Mouse (Mus musculus) hindbrain, embryonic 13.5 days (tissue): ENCODE measurements at regions not wholly inside any gene's neighbourhood (a gene's known extent, or its start where the extent isn't known, plus 50 kb on each side); places are given as distances from the start of the nearest gene placed in this dataset.

ENCODE experiments used
- ATAC-seq: fragments of 200-750 bp; cut with Nextera tagmentation; 2 replicates; pipeline ENCODE4 v1.8.0; 2017; ENCODE audit warnings: moderate TSS enrichment; ENCODE audit not compliant: low FRiP score
- H3K27ac ChIP-seq: fragments of 300-500 bp; sonication (generic); 2 replicates; pipeline ENCODE4 v1.5.1; 2015; ENCODE audit warnings: inconsistent platforms, mild to moderate bottlenecking, moderate library complexity
- H3K27me3 ChIP-seq: fragments of 300-500 bp; sonication (generic); 2 replicates; pipeline ENCODE4 v1.6.1; 2015; ENCODE audit warnings: mild to moderate bottlenecking, inconsistent platforms
- H3K36me3 ChIP-seq: fragments of 300-500 bp; sonication (generic); 2 replicates; pipeline ENCODE4 v1.6.1; 2015; ENCODE audit warnings: mild to moderate bottlenecking, inconsistent platforms
- H3K4me1 ChIP-seq: fragments of 300-500 bp; sonication (generic); replicated peaks from 2 replicates; pipeline ENCODE4 v1.6.1; 2015; ENCODE audit warnings: inconsistent platforms
- H3K4me2 ChIP-seq: fragments of 300-500 bp; sonication (generic); 2 replicates; pipeline ENCODE4 v1.6.1; 2015; ENCODE audit warnings: inconsistent platforms, mild to moderate bottlenecking, moderate library complexity
- H3K4me3 ChIP-seq: fragments of 300-500 bp; sonication (generic); 2 replicates; pipeline ENCODE4 v1.5.1; 2015; ENCODE audit warnings: mild to moderate bottlenecking, inconsistent platforms
- H3K9ac ChIP-seq: fragments of 300-500 bp; sonication (generic); 2 replicates; pipeline ENCODE4 v1.6.1; 2015; ENCODE audit warnings: mild to moderate bottlenecking, inconsistent platforms
- H3K9me3 ChIP-seq: fragments of 300-500 bp; sonication (generic); 2 replicates; pipeline ENCODE4 v1.6.1; 2016; ENCODE audit warnings: inconsistent platforms
- WGBS: fragments of 180-500 bp; shearing (Covaris S2); methylation state at CpG from one replicate; pipeline ENCODE4 v1.1.7; 2015; 5-methylcytosine and 5-hydroxymethylcytosine counted together

DNA sequence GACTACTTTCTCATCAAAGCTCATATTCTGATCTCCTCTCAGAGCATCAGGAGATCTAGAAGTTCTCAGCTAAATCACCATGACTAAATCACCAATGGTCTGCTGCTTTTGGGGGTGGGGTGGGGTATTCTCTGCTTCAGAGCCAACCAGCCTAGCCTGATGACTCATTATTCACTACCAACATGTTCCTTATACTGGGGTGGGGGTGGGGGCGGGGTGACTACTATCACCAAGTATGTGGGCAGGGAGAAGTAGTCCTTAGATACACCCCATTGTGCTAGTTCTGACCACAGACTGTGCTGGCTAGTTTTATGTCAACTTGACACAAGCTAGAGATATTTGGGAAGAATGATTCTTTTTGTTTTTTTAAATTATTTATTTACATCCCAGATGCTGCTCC is 143.0 kb downstream of the Cbln1 start:
- 85% methylated on average over 1 of the region's 1 CpGs for WGBS
- ATAC-seq = no peak
- H3K27me3 ChIP-seq = no peaks in the 10 kb centered on the region

DNA sequence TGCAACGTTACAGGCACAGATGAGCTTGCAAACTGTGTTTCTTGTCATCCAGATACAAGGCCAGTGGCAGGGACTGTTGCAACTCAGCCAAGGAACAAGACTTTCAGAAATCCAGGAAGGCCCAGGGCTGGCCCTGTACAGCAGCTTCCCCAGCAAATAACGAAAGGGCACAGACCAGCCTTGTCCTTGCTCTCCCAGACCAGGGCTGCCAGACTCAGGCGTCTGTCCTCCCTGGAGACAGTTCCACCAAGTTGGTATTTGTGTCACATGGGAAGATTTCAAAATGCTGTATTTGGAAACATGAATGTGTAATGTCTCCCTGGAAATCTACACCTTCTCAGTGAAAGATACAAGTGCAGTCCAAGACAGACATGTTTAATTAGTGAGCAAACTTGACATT is 157.8 kb downstream of the Cbln1 start:
- H3K36me3 ChIP-seq = no peaks in the 10 kb centered on the region
- no peak overlapping the region for H3K4me2 ChIP-seq
- 70% methylated on average over 3 of the region's 3 CpGs for WGBS
- no peak overlapping the region for H3K4me3 ChIP-seq
- H3K9me3 ChIP-seq = no peaks in the 10 kb centered on the region
- H3K9ac ChIP-seq = no peak overlapping the region
- peaks cover 11% of the 10 kb centered on the region for H3K4me1 ChIP-seq
- no peak overlapping the region for H3K27ac ChIP-seq
- no peaks in the 10 kb centered on the region for H3K27me3 ChIP-seq
- ATAC-seq = no peak

More for the DNA sequence above, 143.0 kb downstream of the Cbln1 start:
- Histone ChIP-seq H3K4me3 (no peak overlapping the region), H3K4me2 (no peak overlapping the region), H3K9me3 (no peaks in the 10 kb centered on the region), H3K36me3 (no peaks in the 10 kb centered on the region), H3K27ac (no peak overlapping the region), H3K9ac (no peak overlapping the region), H3K4me1 (no peaks in the 10 kb centered on the region)

DNA sequence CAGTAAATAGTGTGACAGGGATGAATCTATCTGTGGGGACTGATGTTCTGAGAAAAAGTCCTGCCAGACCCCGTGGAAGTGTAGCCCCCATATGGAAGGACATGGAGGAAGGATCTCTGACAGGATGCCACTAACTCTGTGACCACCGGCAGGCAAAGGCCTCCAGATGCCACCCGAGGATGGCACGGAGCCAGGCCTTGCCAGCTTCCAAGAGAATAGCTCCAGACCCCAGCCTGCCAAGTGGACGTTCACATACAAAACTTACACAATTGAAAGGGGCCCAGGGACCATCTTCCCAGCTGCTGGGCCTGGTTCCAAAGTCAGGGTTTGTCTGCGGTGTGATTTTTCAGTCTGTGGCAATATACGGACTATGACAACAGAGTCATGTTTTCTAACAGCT is 161.1 kb downstream of the Cbln1 start:
- H3K27me3 ChIP-seq = no peaks in the 10 kb centered on the region
- 63% methylated on average over 7 of the region's 7 CpGs for WGBS
- peak overlapping the region; percentile 12; the same call in 1 of the 2 replicates for H3K27ac ChIP-seq
- no peak overlapping the region for H3K9ac ChIP-seq
- H3K4me1 ChIP-seq = peaks cover 11% of the 10 kb centered on the region
- no peaks in the 10 kb centered on the region for H3K36me3 ChIP-seq
- H3K9me3 ChIP-seq = no peaks in the 10 kb centered on the region
- H3K4me3 ChIP-seq = no peak overlapping the region
- H3K4me2 ChIP-seq = no peak overlapping the region
- no peak for ATAC-seq

DNA sequence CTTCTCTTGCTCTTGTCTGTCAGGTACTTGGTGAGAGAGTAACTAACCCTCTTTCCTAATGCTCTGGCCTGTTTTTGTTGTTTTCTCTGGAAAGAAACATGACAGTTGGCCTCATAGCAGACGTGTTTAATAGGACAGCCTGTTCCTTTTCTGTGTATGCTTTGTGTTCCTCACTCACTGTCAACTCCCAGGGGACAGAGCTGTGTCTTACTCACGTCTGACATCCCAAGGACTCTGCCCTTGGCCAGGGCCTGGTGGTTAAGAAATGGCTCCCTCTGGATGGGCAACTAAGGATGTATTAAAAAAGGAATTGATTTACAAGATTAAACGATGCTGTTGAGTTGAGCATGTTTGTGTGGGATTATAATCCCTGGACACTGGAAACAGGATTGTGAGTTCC is 164.1 kb downstream of the Cbln1 start:
- H3K27ac ChIP-seq = no peak overlapping the region
- H3K4me3 ChIP-seq = no peak overlapping the region
- 66% methylated on average over 3 of the region's 3 CpGs for WGBS
- H3K36me3 ChIP-seq = no peaks in the 10 kb centered on the region
- ATAC-seq = no peak
- peaks cover 9% of the 10 kb centered on the region for H3K4me1 ChIP-seq
- no peak overlapping the region for H3K4me2 ChIP-seq
- H3K9me3 ChIP-seq = no peaks in the 10 kb centered on the region
- no peaks in the 10 kb centered on the region for H3K27me3 ChIP-seq
- no peak overlapping the region for H3K9ac ChIP-seq

DNA sequence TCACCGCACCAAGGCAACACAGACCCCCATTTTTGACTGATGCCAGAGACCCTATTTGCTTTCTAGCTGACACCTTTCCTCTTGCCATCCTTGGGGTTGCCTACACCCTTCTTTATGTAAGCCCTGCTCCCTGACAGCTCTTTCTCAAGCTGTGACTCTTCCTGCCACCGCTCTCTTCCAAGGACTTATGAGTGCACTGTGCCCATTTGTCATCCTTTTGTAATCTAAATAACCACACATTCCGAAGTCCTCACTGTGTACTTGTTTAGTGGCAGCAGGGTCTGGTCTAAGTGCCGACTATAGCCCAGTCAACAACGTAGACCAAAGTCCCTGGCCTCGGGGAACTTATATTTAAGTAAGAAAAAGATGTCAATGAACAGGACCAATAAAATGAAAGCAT is 167.4 kb downstream of the Cbln1 start:
- Histone ChIP-seq H3K36me3 (no peaks in the 10 kb centered on the region), H3K4me1 (no peaks in the 10 kb centered on the region; the same call in 1 of the 2 replicates), H3K4me2 (no peak overlapping the region), H3K9ac (no peak overlapping the region), H3K27ac (no peak overlapping the region), H3K4me3 (no peak overlapping the region), H3K9me3 (no peaks in the 10 kb centered on the region), H3K27me3 (no peaks in the 10 kb centered on the region)
- 89% methylated on average over 6 of the region's 6 CpGs for WGBS
- no peak for ATAC-seq

DNA sequence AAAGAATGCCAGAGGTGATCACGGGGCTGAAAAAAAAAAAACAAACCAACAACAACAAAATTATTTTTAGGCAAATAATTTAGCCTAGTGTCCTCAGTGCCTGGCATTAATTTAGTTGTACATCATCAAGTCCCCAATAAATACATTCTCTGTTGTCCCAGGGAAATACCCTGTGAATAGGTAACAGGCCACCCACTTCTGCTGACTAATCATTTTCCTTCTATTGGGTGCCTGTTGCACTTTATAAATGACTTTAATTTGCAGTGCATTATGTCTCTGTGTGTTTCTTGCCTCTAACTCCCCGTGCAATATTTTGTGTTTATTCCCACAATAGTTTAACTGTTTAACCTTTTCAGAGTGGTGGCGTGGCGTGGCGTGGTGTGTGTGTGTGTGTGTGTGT is 168.9 kb downstream of the Cbln1 start:
- no peak overlapping the region for H3K9ac ChIP-seq
- H3K4me3 ChIP-seq = no peak overlapping the region
- no peak for ATAC-seq
- no peak overlapping the region for H3K4me2 ChIP-seq
- 90% methylated on average over 5 of the region's 5 CpGs for WGBS
- no peaks in the 10 kb centered on the region for H3K9me3 ChIP-seq
- H3K27ac ChIP-seq = no peak overlapping the region
- no peaks in the 10 kb centered on the region for H3K36me3 ChIP-seq
- H3K4me1 ChIP-seq = no peaks in the 10 kb centered on the region; the same call in 1 of the 2 replicates
- H3K27me3 ChIP-seq = no peaks in the 10 kb centered on the region

DNA sequence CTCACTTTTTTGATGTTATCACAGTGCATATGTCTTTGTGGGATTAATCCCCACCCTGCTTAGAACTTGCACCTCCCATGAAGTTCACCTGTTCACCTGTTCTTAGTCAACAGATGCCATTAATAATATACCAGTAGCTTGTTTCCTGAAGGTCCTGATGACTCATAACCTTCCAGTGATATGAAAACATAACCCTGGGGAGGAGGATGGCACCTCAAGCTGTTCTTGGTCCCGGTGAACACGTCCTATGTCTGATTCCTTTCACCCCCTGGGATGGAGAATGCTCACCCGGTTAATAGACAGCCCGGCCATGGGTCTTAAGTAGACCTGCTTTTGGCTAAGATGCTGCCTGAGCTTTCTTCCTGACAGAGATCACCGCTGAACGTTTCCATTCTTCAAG is 174.6 kb downstream of the Cbln1 start:
- H3K9me3 ChIP-seq = no peaks in the 10 kb centered on the region
- 87% methylated on average over 6 of the region's 6 CpGs for WGBS
- H3K4me2 ChIP-seq = no peak overlapping the region
- ATAC-seq = no peak
- no peak overlapping the region for H3K27ac ChIP-seq
- no peaks in the 10 kb centered on the region; the same call in 1 of the 2 replicates for H3K4me1 ChIP-seq
- no peaks in the 10 kb centered on the region for H3K27me3 ChIP-seq
- no peak overlapping the region for H3K4me3 ChIP-seq
- no peak overlapping the region for H3K9ac ChIP-seq
- H3K36me3 ChIP-seq = no peaks in the 10 kb centered on the region

DNA sequence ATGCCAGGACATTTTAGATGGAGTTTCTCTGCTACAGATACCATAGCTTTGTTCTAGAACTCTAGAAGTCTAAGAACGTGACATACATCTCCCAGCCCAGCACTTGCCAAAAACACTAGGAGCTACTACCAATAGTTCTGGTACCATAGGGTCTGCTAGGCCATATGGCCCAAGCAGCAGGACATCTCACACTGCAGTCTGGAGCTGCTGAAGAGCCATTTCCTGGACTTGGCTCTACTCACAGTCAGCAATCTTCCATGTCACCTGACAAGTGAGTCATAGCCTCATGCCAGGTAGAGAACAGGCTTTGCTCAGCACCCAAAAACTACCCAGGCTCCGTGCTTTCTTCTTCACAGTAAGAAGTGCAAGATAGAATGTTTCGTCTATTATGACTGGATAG is 175.1 kb downstream of the Cbln1 start:
- Histone ChIP-seq H3K4me2 (no peak overlapping the region), H3K4me1 (no peaks in the 10 kb centered on the region; the same call in 1 of the 2 replicates), H3K9ac (no peak overlapping the region), H3K36me3 (no peaks in the 10 kb centered on the region), H3K4me3 (no peak overlapping the region), H3K27ac (no peak overlapping the region), H3K9me3 (no peaks in the 10 kb centered on the region), H3K27me3 (no peaks in the 10 kb centered on the region)
- no peak for ATAC-seq
- 92% methylated on average over 3 of the region's 3 CpGs for WGBS

DNA sequence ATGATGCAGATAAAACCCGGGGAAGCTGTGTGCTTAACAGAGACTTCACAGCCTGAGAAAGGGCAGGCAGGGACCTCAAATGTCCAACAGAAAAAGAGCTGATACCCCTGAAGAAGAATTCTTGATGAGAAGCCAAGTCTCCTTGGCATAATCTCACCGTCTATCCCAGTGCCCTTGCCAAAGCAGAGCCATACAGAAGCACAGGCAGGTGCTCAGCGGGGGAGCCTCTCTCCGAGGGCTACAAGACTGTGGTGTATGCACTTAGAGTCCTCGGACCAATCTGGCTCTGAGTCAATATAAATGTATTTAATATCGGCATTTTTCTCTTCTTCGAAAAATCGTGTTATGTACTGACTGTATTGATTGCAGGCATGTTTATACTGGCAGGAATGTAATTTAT is 186.3 kb downstream of the Cbln1 start:
- peaks cover 14% of the 10 kb centered on the region for H3K4me1 ChIP-seq
- H3K27me3 ChIP-seq = no peaks in the 10 kb centered on the region
- ATAC-seq = no peak
- no peak overlapping the region for H3K4me2 ChIP-seq
- 76% methylated on average over 8 of the region's 8 CpGs for WGBS
- no peaks in the 10 kb centered on the region for H3K36me3 ChIP-seq
- H3K4me3 ChIP-seq = no peak overlapping the region
- 0 out of 2 replicates have a peak overlapping the region, but pooled peaks have one; percentile 35 for H3K27ac ChIP-seq
- no peaks in the 10 kb centered on the region for H3K9me3 ChIP-seq
- H3K9ac ChIP-seq = no peak overlapping the region

DNA sequence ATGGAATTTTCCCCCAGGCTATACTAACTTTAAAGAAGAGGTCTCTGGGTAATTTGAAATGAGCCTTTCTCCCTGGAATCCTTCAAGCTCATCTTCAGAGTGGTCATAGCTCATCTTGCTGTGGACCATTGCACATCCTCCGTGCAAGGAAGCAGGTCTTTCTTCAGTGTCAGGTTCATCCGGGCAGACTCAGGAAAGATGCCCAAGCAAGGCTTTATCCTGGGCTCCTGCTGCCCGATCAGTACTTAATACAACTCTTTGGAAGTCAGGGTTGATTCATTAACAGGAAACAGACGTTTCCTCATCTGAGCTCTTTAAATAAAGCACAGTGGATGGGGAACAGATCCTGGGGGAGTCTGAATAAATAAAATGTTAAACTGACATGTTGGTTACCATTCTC is 188.1 kb downstream of the Cbln1 start:
- Histone ChIP-seq H3K36me3 (no peaks in the 10 kb centered on the region), H3K4me2 (no peak overlapping the region), H3K4me1 (peaks cover 14% of the 10 kb centered on the region), H3K4me3 (no peak overlapping the region), H3K9me3 (no peaks in the 10 kb centered on the region), H3K27ac (no peak overlapping the region), H3K27me3 (no peaks in the 10 kb centered on the region), H3K9ac (no peak overlapping the region)
- 82% methylated on average over 4 of the region's 4 CpGs for WGBS
- ATAC-seq = no peak

DNA sequence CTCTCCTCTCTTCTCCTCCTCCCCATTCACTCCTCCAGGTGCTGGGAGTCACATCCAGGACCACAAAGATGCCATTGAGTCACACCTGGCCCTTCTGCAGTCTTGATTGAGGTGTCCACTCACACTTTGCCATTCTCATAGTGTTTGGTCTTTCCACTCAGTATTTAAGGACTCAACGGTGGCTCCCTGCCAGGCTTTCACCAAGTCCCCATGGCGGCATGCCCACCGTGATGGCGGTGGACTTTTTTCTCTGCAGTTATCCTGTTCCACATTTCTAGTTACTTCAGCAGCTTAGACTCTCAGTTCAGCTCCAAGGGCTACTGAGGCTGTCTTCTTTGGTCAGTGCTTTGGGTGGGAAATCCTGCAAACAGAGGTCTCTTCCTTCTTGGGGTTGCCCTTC is 189.9 kb downstream of the Cbln1 start:
- no peak overlapping the region for H3K4me3 ChIP-seq
- peaks cover 14% of the 10 kb centered on the region for H3K4me1 ChIP-seq
- H3K9ac ChIP-seq = no peak overlapping the region
- no peak overlapping the region for H3K27ac ChIP-seq
- no peaks in the 10 kb centered on the region for H3K27me3 ChIP-seq
- no peak overlapping the region for H3K4me2 ChIP-seq
- H3K9me3 ChIP-seq = no peaks in the 10 kb centered on the region
- 96% methylated on average over 4 of the region's 4 CpGs for WGBS
- no peaks in the 10 kb centered on the region for H3K36me3 ChIP-seq
- no peak for ATAC-seq

DNA sequence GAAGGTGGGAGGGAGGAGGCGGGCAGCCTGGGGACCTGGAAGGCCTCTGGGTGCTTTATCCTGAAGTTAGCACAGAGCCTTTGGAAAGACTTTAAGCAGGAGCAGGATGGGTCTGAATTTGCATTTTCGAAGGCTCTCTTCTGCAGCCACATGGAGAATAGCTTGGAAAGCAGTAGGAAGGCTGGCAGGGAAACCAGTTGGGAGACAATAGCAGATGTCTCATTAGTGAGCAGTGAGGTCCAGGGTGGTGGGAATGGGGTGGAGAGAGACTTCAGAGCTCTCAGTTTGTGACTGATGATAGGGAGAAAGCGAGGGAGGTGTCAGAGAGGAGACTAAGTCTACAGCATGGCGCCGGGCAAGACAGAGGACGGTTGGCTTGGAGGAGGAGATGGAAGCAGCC is 199.1 kb downstream of the Cbln1 start:
- H3K4me3 ChIP-seq = no peak overlapping the region
- 77% methylated on average over 6 of the region's 6 CpGs for WGBS

DNA sequence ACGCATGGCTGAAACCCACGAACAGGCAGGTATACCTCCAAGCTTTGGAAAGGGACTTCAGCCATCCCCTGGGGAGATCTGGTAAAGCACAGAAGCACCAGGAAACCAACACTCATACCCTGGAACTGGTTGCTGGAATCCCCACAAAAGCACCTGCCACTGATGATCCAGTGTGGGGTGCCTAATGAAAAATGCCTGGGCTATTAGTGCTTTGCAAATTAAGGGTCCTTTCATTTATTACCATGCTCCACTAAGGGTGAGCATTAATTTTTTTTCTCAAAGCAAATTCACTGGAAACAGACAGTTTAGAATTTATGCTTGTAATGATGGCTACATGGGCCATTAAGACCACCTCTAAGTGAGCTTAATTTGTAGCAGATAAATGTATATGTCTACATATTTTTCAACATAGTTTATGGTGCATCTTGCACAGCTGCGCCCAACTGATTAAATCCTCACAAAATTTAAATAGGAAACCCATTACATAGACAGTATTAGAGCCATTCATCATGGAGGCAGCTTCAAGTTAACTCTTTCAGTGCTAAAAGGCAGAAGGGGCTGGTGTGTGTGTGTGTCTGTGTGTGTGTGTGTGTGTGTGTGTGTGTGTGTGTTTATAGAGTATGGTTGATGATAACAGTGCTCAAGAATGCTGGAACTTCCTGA is 201.8 kb downstream of the Cbln1 start:
- 0 out of 2 replicates have a peak, but pooled peaks cover 3% of the 10 kb centered on the region for H3K27me3 ChIP-seq
- H3K4me1 ChIP-seq = peaks cover 12% of the 10 kb centered on the region
- peak overlapping the region; percentile 67 for H3K27ac ChIP-seq
- H3K4me3 ChIP-seq = no peak overlapping the region
- WGBS = 60% methylated on average over 3 of the region's 3 CpGs
- no peaks in the 10 kb centered on the region for H3K9me3 ChIP-seq
- H3K9ac ChIP-seq = no peak overlapping the region
- H3K36me3 ChIP-seq = no peaks in the 10 kb centered on the region
- peak; percentile 86 for ATAC-seq
- H3K4me2 ChIP-seq = no peak overlapping the region

More for the DNA sequence above, 199.1 kb downstream of the Cbln1 start:
- Histone ChIP-seq H3K9me3 (no peaks in the 10 kb centered on the region), H3K4me2 (no peak overlapping the region), H3K27ac (no peak overlapping the region), H3K27me3 (no peaks in the 10 kb centered on the region), H3K9ac (no peak overlapping the region), H3K4me1 (peaks cover 12% of the 10 kb centered on the region), H3K36me3 (no peaks in the 10 kb centered on the region)
- no peak for ATAC-seq
